Mouse (Mus musculus) ES-Bruce4 (cell line): ENCODE data around the gene Nf1.

Experiments used
- CTCF ChIP-seq: IDR thresholded peaks from one replicate; pipeline ENCODE4 v1.8.1; 2011; ENCODE audit warnings: low read depth, low read length
- EP300 ChIP-seq: IDR thresholded peaks from 2 replicates; pipeline ENCODE4 v1.6.1; 2011; ENCODE audit warnings: low read depth, low read length; ENCODE audit not compliant: insufficient read depth
- POLR2A ChIP-seq: IDR thresholded peaks from one replicate; pipeline ENCODE4 v1.8.1; 2011; ENCODE audit warnings: low read length; ENCODE audit not compliant: insufficient read depth

GRCm38 (mm10) chr11:79611011-79611666 is 271.6 kb downstream of the Nf1 start:
- TF ChIP-seq CTCF (no peak), POLR2A (no peak), EP300 (no peak)
